Mouse (Mus musculus) ES-Bruce4 (cell line): ENCODE data around the gene Piwil4. TPM values are rescaled to one million over a fixed set of nuclear protein-coding genes. Genes with fewer than 3 reads are reported as not detected.

Source experiments
- H3K27ac ChIP-seq: 2 replicates; pipeline ENCODE4 v1.5.1; 2012; ENCODE audit warnings: low read length, inconsistent platforms; ENCODE audit not compliant: insufficient read depth
- H3K27me3 ChIP-seq: 2 replicates; pipeline ENCODE4 v1.6.1; 2012; ENCODE audit warnings: mild to moderate bottlenecking, low read length, inconsistent platforms; ENCODE audit not compliant: control insufficient read depth, poor library complexity, insufficient read depth, severe bottlenecking
- H3K36me3 ChIP-seq: 2 replicates; pipeline ENCODE4 v1.6.1; 2012; ENCODE audit warnings: inconsistent platforms, mild to moderate bottlenecking, low read length, moderate library complexity; ENCODE audit not compliant: control insufficient read depth, poor library complexity, insufficient read depth, severe bottlenecking
- H3K4me1 ChIP-seq: one replicate; pipeline ENCODE4 v1.8.1; 2011; ENCODE audit warnings: low read length; ENCODE audit not compliant: control insufficient read depth, insufficient read depth
- H3K4me3 ChIP-seq: 2 replicates; pipeline ENCODE4 v1.5.1; 2011; ENCODE audit warnings: low read depth, mild to moderate bottlenecking, low read length
- H3K9ac ChIP-seq: 2 replicates; pipeline ENCODE4 v1.6.1; 2012; ENCODE audit warnings: low read depth, mild to moderate bottlenecking, inconsistent platforms; ENCODE audit not compliant: poor library complexity, severe bottlenecking
- H3K9me3 ChIP-seq: replicated peaks from 2 replicates; pipeline ENCODE4 v1.6.1; 2012; ENCODE audit warnings: mild to moderate bottlenecking, low read length, inconsistent platforms; ENCODE audit not compliant: control insufficient read depth, poor library complexity, insufficient read depth, severe bottlenecking
- CTCF ChIP-seq: IDR thresholded peaks from one replicate; pipeline ENCODE4 v1.8.1; 2011; ENCODE audit warnings: low read depth, low read length
- EP300 ChIP-seq: IDR thresholded peaks from 2 replicates; pipeline ENCODE4 v1.6.1; 2011; ENCODE audit warnings: low read depth, low read length; ENCODE audit not compliant: insufficient read depth
- POLR2A ChIP-seq: IDR thresholded peaks from one replicate; pipeline ENCODE4 v1.8.1; 2011; ENCODE audit warnings: low read length; ENCODE audit not compliant: insufficient read depth
- polyA plus RNA-seq: library from polyadenylated mRNA; stranded (reverse); fragments of >200 nt; gene quantifications from 2 replicates; pipeline ENCODE4 v1.2.4, GENCODE M21; 2011; ENCODE audit warnings: low read depth; ENCODE audit not compliant: missing spikeins, insufficient read depth, insufficient read length

Gene Piwil4
- polyA plus RNA-seq, 1 experiment, result not detected

- Histone ChIP-seq H3K27me3 (peaks cover 2% of the 10 kb centered on the region; the same call in 1 of the 2 replicates), H3K4me3 (no peak overlapping the region), H3K36me3 (no peaks in the 10 kb centered on the region), H3K4me1 (no peaks in the 10 kb centered on the region), H3K9ac (no peak overlapping the region), H3K27ac (no peak overlapping the region), H3K9me3 (no peaks in the 10 kb centered on the region)
- TF ChIP-seq CTCF, result no peak
- TF ChIP-seq POLR2A, result no peak
- no peak for TF ChIP-seq EP300
These were observed 13.9 kb upstream of the Piwil4 start for GRCm38 (mm10) chr9:14754469-14754868.

GRCm38 (mm10) chr9:14753947-14754346 lies 13.4 kb upstream of the Piwil4 start:
- H3K4me3 ChIP-seq, result no peak overlapping the region
- no peak overlapping the region for H3K27ac ChIP-seq
- H3K4me1 ChIP-seq, result no peaks in the 10 kb centered on the region
- peaks cover 2% of the 10 kb centered on the region; the same call in 1 of the 2 replicates for H3K27me3 ChIP-seq
- no peaks in the 10 kb centered on the region for H3K9me3 ChIP-seq
- H3K36me3 ChIP-seq, result no peaks in the 10 kb centered on the region
- H3K9ac ChIP-seq, result no peak overlapping the region
- no peak for TF ChIP-seq CTCF
- no peak for TF ChIP-seq POLR2A
- TF ChIP-seq EP300, result no peak

GRCm38 (mm10) chr9:14752001-14752522 lies 11.5 kb upstream of the Piwil4 start, which contains the start of gene Fut4:
Gene Fut4, minus strand, starts transcription at chr9:14752393.
- Histone ChIP-seq H3K4me3 (peak within 1 kb of the TSS; percentile 33), H3K27ac (no peak within 1 kb of the TSS), H3K9ac (peak within 1 kb of the TSS; percentile 30), H3K27me3 (peaks cover 2% of the 10 kb centered on the region; the same call in 1 of the 2 replicates), H3K4me1 (no peaks in the 10 kb centered on the region), H3K9me3 (no peaks in the 10 kb centered on the region), H3K36me3 (no peaks in the 10 kb centered on the region)
- no peak for TF ChIP-seq CTCF
- TF ChIP-seq EP300, result no peak
- TF ChIP-seq POLR2A, result no peak

- Histone ChIP-seq H3K9me3 (no peaks in the 10 kb centered on the region), H3K4me3 (peak overlapping the region; percentile 33), H3K9ac (peak overlapping the region; percentile 30), H3K36me3 (no peaks in the 10 kb centered on the region), H3K27ac (no peak overlapping the region), H3K4me1 (no peaks in the 10 kb centered on the region), H3K27me3 (peaks cover 2% of the 10 kb centered on the region; the same call in 1 of the 2 replicates)
- no peak for TF ChIP-seq CTCF
- TF ChIP-seq EP300, result no peak
These were observed 11.0 kb upstream of the Piwil4 start for GRCm38 (mm10) chr9:14751503-14752000.

- peak overlapping the region; percentile 33 for H3K4me3 ChIP-seq
- peaks cover 2% of the 10 kb centered on the region; the same call in 1 of the 2 replicates for H3K27me3 ChIP-seq
- H3K36me3 ChIP-seq, result no peaks in the 10 kb centered on the region
- H3K9me3 ChIP-seq, result no peaks in the 10 kb centered on the region
- no peak overlapping the region for H3K27ac ChIP-seq
- no peaks in the 10 kb centered on the region for H3K4me1 ChIP-seq
- TF ChIP-seq CTCF (no peak), POLR2A (no peak), EP300 (no peak)
- H3K9ac ChIP-seq, result peak overlapping the region; percentile 30; the same call in 1 of the 2 replicates
These were observed 10.5 kb upstream of the Piwil4 start for GRCm38 (mm10) chr9:14750901-14751502.
